Mouse (Mus musculus): ENCODE results near the gene Myo1f.
"Not testable (repeated sequence)": the region's sequence is repeated elsewhere in the genome, so short reads cannot be mapped to it uniquely, and the experiment has no call there.

Myo1f gene

DNA sequence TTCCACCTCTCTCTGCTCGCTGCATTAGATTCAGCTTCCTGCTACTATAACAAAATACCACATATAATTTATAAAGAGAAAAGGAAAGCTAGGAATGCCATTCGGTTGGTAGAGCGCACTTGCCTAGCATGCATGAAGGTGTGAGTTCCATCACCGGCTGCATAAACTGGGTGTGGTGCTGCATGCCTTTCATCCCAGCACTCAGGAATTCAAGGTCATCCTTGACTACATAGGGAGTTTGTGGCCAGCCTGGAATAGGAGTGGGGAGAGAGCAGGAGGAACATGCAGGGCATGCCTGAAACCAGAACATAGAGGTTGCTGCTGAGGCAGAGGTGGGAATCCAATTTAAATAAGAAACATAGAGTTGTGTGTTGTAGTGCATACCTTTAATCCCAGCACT, 28.6 kb downstream of the Myo1f start:
- no peak for DNase-seq (ENCODE audit: low spot score in 2 of 2)

DNA sequence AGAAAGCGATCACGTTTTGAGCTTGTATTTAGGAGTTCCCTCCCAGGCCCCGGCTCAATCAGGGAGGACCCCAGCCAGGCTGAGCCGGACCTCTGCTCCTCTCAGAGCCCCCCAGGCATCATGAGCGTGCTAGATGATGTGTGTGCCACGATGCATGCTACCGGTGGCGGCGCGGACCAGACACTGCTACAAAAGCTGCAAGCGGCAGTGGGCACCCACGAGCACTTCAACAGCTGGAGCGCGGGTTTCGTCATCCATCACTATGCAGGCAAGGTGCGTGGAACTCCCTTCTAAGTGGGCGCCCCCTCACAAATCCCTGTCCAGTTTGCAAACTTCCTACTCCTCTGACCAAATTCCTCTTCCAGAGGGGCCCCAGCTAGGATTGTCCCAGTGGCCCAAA, 30.5 kb downstream of the Myo1f start:
- DNase-seq (ENCODE audit: low spot score in 2 of 2): no peak

DNA sequence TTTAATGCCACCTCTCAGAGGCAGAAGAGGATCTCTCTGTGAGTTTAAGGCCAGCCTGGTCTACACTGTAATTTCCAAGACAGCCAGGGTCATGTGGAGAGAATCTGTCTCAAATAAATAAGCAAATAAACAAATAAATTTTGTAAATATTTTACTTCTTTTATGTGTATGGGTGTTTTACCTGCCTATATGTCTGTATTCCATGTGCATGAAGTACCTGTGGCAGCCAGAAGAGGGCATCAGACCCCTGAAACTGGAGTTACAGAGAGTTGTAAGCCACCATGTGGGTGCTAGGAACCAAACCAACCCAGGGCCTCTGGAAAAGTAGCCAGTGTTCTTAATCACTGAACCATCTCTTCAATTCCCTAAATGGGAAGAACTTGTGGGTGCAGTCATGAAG, 41.8 kb downstream of the Myo1f start:
- DNase-seq (ENCODE audit: low spot score in 2 of 2): no peak

DNA sequence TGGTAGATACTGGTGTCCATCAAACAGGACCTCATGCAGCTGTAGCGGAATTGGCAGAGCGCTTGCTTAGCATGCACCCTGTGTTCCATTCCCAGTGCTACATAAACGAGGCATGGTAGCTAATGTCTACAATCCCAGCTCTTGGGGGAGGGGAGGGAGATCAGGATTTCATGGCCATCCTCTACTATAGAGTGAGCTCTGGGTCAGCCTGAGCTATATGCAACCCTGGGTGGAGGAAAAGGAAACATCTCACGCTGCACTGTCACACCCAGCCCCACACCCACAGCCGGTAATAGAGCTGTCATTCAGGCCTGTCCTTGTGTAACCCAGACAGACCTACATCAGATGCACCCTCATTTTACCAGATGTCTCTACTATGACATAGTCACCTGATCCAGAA, 43.0 kb downstream of the Myo1f start:
- DNase-seq (ENCODE audit: low spot score in 2 of 2): no peak

DNA sequence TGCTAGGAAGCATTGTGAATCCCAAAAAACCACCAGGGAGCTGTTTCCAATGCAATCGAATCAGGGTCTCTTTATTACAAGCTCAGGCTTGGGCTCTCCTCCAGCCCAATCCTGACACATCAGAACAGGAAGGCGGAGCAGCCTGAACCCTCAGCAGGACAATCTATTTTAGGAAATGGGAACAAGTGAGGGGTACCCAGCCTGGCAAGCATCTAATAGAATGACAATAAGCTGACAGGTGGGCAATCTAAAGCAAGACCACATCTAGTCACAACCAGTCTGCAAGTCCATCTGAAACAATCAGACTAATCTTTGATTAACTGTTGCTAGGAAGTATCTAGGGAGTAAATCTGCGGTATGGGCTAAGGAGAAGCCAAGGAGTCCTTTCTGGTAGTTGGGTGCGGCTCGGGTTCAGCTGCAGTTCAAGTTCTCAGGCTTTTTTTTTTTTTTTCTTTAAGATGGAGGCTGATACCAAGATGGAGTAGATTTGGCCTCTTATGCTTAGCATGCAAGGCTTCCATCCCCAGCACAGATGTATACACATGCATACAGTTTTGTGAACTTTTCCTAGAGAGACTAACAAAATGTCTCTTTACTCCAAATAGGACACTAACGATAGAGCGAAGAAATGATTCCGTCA, 44.4 kb downstream of the Myo1f start:
- DNase-seq (ENCODE audit: low spot score in 2 of 2): no peak

DNA sequence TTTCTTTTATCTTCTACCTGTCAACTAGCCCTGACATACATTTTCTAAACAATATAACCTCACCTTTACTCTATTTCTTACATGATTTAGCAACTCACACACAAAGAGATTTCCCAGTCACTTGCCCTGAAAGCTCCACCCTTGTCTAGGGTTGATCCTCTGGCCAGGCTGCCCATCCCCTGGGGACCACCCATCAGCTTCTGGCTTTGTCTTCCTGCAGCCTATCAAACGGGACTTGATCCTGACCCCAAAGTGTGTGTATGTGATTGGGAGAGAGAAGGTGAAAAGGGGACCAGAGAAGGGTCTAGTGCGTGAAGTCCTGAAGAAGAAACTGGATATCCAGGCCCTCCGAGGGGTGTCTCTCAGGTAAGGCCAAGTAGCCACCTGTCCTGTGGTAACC, 45.3 kb downstream of the Myo1f start:
- DNase-seq (ENCODE audit: low spot score in 2 of 2): no peak

DNA sequence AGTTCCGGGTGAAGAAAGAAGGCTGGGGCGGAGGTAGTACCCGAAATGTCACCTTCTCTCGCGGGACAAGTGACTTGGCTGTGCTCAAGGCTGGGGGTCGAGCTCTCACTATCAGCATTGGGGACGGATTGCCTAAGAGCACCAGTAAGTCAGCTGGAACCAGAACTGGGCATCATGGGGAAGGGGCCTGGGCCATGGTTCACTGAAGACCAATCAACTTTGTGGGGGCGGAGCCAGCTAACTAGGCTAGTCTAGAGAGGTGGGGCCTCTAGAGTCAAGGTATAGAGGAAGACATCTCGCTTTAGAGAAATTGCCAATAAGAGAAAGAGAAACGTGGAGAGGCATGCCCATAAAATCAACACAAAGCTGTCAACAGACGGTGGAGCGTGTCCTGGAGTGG, 46.4 kb downstream of the Myo1f start:
- DNase-seq (ENCODE audit: low spot score in 2 of 2): no peak

DNA sequence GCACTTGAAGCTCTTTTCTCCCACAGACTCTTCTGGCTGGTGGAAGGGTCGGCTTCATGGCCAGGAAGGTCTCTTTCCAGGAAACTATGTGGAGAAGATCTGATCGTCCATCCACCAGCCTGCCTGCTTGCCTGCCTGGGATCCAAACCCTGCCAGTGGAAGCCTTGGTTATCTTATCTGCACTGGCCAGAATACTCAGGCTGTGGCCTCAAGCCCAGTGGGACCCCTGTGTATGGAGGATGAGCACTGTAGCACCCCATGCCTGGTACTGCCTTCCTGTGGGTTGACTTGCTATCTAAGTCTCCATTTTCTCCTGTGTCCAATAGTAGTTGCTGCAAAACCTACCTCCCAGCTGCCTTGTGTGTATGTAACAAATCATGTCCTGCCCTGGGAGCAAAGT, 51.8 kb downstream of the Myo1f start:
- no peak for DNase-seq (ENCODE audit: low spot score in 2 of 2)

DNA sequence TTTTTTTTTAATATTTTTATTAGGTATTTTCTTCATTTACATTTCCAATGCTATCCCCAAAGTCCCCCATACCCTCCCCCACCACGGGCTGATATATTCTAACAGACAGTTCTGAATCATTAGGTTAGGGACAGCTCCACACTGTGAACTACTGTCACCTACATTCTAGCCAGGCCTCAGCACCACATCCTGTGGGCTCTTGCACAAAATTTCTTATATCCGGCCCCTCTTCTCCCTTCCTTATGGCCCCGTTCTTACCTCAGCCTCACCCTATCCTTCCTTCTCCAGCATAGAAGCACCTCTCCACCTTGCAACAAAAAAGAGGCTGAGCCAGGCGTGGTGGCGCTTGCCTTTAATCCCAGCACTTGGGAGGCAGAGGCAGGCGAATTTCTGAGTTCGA, 55.0 kb downstream of the Myo1f start:
- DNase-seq (ENCODE audit: low spot score in 2 of 2): no peak

DNA sequence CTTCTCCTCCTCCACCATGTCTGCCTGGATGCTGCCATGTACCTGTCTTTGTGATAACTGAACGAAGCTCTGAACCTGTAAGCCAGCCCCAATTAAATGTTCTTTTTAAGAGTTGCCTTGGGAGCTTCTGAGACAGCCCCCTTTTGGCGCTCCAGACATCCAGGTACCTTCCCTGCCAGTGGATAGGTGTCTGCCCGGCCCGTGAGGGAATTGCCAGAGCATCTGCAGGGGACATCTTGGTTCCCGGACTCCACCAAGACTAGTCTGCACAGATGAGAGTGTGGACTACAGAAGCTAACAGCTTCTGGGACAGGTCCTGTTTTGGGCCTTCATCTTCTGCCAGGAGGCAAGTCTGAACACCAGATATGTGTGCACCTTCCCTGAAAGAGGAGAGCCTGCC, 58.2 kb downstream of the Myo1f start:
- not testable (repeated sequence) for DNase-seq (ENCODE audit: low spot score in 2 of 2)

DNA sequence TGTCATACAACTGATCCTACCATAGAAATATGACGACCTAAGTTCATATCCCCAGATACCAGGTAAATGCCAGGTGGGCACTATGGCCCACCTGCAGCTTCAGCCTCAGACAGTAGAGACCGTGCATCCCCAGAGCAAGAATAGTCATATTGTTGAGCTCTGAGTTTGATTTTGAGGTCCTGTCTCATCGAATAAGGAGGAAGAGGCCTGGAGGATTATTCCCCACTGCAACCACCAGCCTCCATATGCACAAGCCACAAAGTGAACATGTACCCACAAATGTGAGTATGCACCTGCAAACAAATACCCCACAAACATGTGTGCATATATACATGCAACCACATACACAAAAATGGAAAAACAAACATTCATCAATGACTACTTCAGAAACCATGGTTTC, 71.8 kb downstream of the Myo1f start:
- no peak for DNase-seq (ENCODE audit: low spot score in 2 of 2)

DNA sequence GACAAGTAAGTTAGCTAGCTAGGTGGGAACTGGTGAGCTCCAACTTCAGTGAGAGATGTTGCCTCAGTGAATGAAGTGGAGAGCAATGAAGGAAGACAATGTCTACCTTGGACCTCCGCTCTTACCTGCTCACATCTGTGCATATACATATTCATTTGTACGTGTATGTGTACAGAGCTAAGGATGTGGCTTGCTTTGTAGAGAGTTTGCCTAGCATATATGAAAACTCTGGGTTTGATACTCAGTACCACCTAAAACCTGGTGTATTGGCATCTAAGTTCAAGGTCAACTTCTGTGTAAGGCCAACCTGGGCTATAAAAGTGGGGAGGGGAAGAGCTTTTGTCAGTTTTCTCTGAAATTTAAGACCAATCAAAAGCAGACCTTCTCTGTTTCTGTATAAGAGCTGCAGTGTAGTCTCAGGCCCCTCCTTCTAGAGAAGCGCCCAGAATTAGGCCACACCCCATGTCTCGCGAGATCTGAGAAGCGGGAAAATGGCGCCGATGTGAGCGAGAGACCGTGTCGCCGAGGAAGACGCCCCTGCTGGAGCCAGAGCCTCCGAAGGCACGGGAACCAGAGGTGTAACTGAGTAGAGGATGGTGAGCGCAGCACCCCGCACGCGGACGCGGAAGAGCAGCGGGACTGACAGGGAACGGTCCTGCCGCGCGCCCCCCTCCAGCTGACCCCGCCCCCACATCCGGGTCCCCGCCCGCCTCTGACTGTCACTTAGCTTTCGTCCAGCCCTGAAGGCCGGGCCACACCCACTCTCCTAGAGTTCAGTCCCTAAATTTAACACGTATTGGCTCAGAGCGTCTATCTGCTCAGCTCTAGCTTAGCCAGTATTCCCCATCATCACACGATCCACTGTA, 73.3 kb downstream of the Myo1f start, which contains the start of gene Zfp414:
Zfp414 (plus strand) TSS at position 470 of the 866 bp plus-strand sequence.
- DNase-seq (ENCODE audit: low spot score in 2 of 2): peak; percentile 72 to 91

DNA sequence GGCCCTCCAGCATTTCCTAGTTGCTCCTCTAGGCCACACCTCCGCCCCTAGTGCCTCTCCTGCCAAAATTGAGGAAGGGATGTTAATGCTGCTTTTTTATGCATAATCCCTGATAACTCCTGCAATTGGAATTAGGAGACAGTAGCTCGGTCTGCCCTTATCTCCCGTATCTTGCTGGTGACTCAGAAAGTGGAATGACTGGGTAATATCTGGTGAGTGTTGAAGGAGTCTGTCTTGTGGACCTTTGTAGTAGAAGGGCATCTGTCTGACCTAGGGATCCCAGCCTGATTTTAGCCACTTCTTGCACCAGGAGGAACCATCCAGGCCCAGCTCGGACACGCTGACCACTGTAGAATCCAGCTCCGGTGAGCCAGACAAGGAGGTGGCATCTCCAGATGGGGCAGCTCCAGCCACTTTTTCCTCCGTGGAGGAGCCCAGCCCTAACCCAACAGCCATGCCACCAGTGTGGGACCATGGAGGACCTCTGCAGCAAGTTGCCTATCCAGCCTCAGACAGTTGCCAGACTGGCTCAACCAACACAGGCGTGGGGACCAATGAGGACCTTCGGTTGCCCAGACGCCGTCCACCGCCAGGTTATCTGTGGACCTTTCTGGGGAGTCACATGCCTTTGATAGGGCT, 74.1 kb downstream of the Myo1f start:
- DNase-seq (ENCODE audit: low spot score in 2 of 2): no peak

DNA sequence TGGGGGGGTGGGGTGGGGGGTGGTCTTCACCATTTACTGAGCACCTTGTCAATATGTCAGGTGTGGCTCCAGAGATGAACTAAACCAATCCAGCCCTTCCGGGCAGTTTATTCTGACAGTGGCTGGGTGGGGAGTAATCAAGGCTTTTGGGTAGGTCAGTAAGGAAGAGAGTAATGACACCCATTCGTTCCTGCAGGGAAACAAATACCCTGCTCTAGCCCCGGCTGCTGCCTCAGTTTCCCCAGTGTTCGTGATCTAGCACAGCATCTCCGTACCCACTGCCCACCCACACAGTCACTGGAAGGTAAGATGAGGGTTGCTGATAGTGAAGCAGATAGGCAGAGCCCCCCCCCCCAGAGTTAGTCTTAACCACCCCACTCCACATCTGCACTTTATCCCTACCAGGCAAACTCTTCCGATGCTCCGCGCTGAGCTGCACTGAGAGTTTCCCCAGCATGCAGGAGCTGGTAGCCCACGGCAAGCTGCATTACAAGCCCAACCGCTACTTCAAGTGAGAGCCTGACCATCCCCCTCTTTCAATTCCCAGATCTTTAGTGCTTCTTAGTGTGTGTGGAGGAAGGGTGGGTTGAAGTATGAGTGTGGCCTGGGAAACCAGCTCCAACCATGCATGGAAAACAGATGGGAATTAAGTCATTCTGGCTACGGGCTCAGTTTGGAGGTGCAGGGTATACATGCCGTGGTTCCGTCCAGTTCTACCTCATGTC, 74.8 kb downstream of the Myo1f start:
- no peak for DNase-seq (ENCODE audit: low spot score in 2 of 2)

DNA sequence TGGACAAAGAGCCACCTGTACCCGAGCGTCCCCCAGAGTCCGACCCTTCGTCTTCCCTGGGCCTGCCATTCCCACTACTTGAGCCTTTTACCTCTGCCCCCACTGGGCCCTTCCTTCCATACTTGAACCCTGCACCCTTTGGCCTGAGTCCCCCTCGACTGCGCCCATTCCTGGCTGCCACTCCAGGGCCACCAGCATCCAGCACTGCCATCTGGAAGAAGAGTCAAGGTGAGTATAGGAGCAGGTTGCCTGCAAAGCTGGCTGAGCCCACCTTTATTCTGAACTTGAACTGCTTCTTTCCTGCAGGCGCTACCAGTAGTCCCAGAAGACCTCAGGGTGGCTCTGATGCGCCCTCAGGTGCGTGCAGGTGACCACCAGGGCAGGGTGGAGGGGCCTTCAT, 75.7 kb downstream of the Myo1f start:
- DNase-seq (ENCODE audit: low spot score in 2 of 2): no peak

DNA sequence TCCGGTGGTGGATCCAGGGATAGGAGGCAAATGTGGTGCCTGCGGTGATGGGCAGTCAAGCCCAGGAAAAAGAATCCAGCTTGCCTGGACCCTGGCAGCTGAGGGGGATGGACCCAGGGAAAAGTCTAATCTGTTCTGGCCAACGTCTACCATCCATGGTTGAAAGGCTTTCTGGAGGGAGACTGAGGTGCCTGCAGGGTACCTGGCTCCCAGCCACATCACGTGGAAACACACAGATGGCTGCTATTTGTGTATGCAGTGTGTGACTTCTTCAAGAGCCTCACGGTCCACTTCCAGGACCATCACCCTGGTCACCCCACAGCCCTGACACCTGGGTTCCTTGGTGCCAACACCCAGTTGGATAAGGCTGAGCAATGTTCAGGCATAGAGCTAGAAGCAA, 76.3 kb downstream of the Myo1f start:
- no peak for DNase-seq (ENCODE audit: low spot score in 2 of 2)

DNA sequence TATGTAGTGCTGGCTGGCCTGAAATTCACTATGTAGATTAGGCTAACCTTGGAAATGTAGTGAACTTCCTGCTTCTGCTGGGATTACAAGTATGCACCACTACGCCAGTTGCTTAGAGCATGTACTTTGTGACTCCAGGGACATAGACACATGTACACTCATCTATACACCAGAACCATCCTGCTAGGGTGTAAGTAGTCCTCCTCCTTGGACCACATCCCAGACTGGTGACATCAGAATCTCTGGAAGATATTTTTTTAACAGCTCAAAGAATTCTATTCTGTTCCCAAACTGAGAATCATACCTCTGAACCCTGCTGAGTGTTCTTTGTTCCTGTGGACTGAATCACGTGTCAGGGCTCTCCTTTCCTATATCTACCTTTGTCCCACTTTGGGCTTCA, 81.5 kb downstream of the Myo1f start:
- DNase-seq (ENCODE audit: low spot score in 2 of 2): peak in 1 of 2 experiments; percentile 70

DNA sequence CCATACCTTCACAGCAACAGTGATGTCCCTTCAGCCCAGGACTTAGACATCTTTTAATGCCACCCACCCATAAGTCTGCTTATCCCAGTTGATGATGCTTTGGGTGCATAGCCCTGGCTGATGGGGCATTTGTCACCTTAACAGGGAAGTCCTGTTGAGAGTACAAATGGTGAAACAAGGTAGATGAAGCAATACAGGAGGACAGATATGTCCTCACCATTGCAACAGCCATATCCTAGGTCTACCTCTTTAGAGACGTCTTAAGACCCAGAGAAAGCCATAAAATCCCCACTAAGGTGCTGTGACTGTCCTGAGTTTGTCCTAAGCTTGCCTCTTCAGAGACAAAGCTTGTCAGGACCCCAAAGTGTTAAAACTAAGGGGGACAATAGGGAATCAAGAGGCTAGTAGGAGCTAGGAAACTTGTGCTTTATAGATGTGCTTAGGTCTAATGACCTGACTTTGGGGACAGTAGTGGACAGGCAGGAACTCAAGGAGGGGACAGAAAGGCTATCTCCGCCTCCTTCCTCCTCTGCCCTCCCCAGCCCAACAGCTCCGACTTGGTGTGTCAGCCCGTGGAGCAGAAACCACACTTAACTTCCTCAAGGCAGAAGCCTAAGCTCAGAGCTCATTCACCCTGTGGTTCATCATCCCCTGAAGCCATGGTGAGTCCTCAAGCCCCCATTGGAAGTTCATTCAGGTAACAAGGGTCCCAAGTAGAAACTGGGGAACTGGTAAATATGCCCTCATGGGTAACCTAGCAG, 82.2 kb downstream of the Myo1f start, which contains the start of gene Pram1:
Pram1 (plus strand) TSS at position 541 of the 761 bp plus-strand sequence.
- DNase-seq (ENCODE audit: low spot score in 2 of 2): no peak

DNA sequence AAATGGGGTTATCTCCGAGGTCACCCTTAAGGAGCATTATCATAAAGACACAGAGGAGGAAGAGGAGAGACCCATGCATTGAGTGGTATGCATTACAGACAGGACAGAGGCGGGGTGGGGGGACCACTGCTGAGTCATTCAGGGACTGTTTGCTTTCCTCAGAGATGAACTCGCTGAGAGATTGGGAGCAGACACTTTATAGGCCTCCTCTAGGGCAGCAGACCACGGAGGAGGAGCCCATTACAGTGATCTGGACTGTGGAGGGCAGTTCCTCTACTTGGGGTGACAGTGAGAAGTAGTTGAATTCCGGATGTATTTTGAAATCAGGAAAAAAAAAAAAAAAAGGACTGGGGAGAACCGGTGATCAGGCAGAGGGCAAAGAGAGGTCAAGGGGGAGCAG, 84.2 kb downstream of the Myo1f start:
- no peak for DNase-seq (ENCODE audit: low spot score in 2 of 2)

DNA sequence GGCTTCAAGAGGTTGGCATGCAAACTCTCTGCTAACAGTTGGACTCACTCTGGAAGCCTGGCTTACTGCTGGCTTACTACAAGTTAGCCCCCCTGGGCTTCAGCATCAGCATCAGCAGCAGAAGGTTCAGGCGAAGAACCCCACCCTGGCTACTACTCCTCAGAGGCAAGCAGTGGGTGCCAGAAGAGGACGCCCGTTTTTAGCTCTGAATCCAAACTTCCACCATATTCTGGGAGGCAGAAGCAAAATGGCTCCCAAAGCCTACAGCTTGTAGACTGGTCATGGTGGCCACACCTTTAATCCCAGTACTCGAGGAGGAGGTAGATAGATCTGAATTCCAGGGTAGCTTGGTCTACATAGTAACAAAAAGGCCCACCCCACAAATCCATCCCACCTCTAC, 88.6 kb downstream of the Myo1f start:
- DNase-seq (ENCODE audit: low spot score in 2 of 2): no peak

DNA sequence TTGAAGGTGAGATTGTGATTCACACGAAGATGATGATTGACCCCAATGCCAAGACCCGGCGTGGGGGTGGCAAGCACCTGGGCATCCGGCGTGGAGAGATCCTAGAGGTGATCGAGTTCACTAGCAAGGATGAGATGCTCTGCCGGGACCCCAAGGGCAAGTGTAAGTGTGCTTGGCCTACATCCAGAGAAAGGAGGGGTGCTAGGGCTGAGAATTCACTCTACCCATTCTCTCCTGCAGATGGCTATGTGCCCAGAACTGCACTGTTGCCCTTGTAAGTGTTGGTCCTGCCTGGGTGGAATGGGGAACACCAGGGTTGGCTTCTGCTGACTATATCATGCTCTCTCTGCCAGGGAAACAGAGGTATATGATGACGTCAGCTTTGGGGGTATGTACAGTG, 89.6 kb downstream of the Myo1f start:
- no peak for DNase-seq (ENCODE audit: low spot score in 2 of 2)

Data from left cerebral cortex, adult 9 months (tissue).